ENCODE assay signal across 7 mouse cellular contexts in the genomic region with DNA sequence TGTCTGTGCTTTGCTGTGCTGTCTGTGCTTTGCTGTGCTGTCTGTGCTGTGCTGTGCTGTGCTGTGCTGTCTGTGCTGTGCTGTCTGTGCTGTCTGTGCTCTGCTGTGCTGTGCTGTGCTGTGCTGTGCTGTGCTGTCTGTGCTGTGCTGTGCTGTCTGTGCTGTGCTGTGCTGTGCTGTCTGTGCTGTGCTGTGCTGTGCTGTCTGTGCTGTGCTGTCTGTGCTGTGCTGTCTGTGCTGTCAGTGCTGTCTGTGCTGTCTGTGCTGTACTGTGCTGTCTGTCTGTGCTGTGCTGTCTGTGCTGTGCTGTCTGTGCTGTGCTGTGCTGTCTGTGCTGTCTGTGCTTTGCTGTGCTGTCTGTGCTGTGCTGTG.
A peak's percentile ranks its signal among the peaks of the same experiment; 100 is the strongest.
DNase-seq lines count a peak whose midpoint lies in the region; ATAC-seq lines count a peak whose summit lies in the region.
"Not testable (repeated sequence)": the region's sequence is repeated elsewhere in the genome, so short reads cannot be mapped to it uniquely, and the experiment has no call there.

No protein-coding gene starts in this region.

- H3K27me3 ChIP-seq in embryonic facial prominence, embryonic 13.5 days; heart, embryonic 11.5 days (ENCODE audit: control insufficient read depth, insufficient read depth, low read length); hindbrain, embryonic 13.5 days; limb, embryonic 11.5 days (ENCODE audit: control insufficient read depth, insufficient read depth, low read length); liver, embryonic 15.5 days; midbrain, embryonic 11.5 days (ENCODE audit: control insufficient read depth, insufficient read depth, low read length); neural tube, embryonic 11.5 days (ENCODE audit: control insufficient read depth, insufficient read depth, low read length): not testable (repeated sequence)

- not testable (repeated sequence) for H3K9ac ChIP-seq in embryonic facial prominence, embryonic 13.5 days; heart, embryonic 11.5 days (ENCODE audit: low read depth, low read length); hindbrain, embryonic 13.5 days; limb, embryonic 11.5 days (ENCODE audit: low read length); liver, embryonic 15.5 days; midbrain, embryonic 11.5 days (ENCODE audit: low read length); neural tube, embryonic 11.5 days (ENCODE audit: low read length)

- not testable (repeated sequence) for H3K27ac ChIP-seq in embryonic facial prominence, embryonic 13.5 days; heart, embryonic 11.5 days (ENCODE audit: low read depth, low read length); hindbrain, embryonic 13.5 days; limb, embryonic 11.5 days (replicated peaks; ENCODE audit: low read depth, low read length); liver, embryonic 15.5 days (replicated peaks); midbrain, embryonic 11.5 days (ENCODE audit: low read depth, low read length); neural tube, embryonic 11.5 days (ENCODE audit: low read depth, low read length)

- not testable (repeated sequence) for H3K4me2 ChIP-seq in embryonic facial prominence, embryonic 13.5 days; heart, embryonic 11.5 days; hindbrain, embryonic 13.5 days; limb, embryonic 11.5 days (ENCODE audit: low read depth, severe bottlenecking); liver, embryonic 15.5 days; midbrain, embryonic 11.5 days; neural tube, embryonic 11.5 days (ENCODE audit: low read depth)

- not testable (repeated sequence) for H3K4me3 ChIP-seq in embryonic facial prominence, embryonic 13.5 days; heart, embryonic 11.5 days (ENCODE audit: low read depth, low read length); hindbrain, embryonic 13.5 days; limb, embryonic 11.5 days (ENCODE audit: low read depth, low read length); liver, embryonic 15.5 days (replicated peaks); midbrain, embryonic 11.5 days (ENCODE audit: low read depth, low read length); neural tube, embryonic 11.5 days (ENCODE audit: low read depth, low read length)

- not testable (repeated sequence) for DNase-seq in limb, embryonic 11.5 days (ENCODE audit: low spot score); midbrain, embryonic 11.5 days (ENCODE audit: low spot score, missing footprints); neural tube, embryonic 11.5 days (ENCODE audit: low spot score)

- peak; percentile 75 for ATAC-seq in embryonic facial prominence, embryonic 13.5 days (ENCODE audit: insufficient number of reproducible peaks, insufficient read depth, low FRiP score, low TSS enrichment, low read depth)
- ATAC-seq in heart, embryonic 11.5 days (replicated peaks; ENCODE audit: insufficient number of reproducible peaks, low FRiP score, low TSS enrichment) = peak; percentile 55
- ATAC-seq in hindbrain, embryonic 13.5 days (ENCODE audit: low FRiP score) = peak; percentile 65; the same call in 1 of the 2 replicates
- ATAC-seq in limb, embryonic 11.5 days (ENCODE audit: insufficient number of reproducible peaks, low FRiP score, low TSS enrichment, low read depth) = peak; percentile 35; the same call in 1 of the 2 replicates
- peak; percentile 41; the same call in 1 of the 2 replicates for ATAC-seq in liver, embryonic 15.5 days (ENCODE audit: insufficient read depth)
- peak; percentile 59 for ATAC-seq in midbrain, embryonic 11.5 days (ENCODE audit: low FRiP score)
- 0 out of 2 replicates have a peak, but pooled peaks have one; percentile 10 for ATAC-seq in neural tube, embryonic 11.5 days (ENCODE audit: insufficient read depth, low FRiP score, low TSS enrichment)

- H3K36me3 ChIP-seq in embryonic facial prominence, embryonic 13.5 days; heart, embryonic 11.5 days (ENCODE audit: control insufficient read depth, insufficient read depth, low read length); hindbrain, embryonic 13.5 days; limb, embryonic 11.5 days (ENCODE audit: control insufficient read depth, insufficient read depth, low read length); liver, embryonic 15.5 days (replicated peaks); midbrain, embryonic 11.5 days (ENCODE audit: control insufficient read depth, insufficient read depth, low read length); neural tube, embryonic 11.5 days (ENCODE audit: control insufficient read depth, insufficient read depth, low read length): not testable (repeated sequence)

- not testable (repeated sequence) for H3K4me1 ChIP-seq in embryonic facial prominence, embryonic 13.5 days; heart, embryonic 11.5 days (ENCODE audit: control insufficient read depth, insufficient read depth, low read length); hindbrain, embryonic 13.5 days (replicated peaks); limb, embryonic 11.5 days (ENCODE audit: control insufficient read depth, insufficient read depth, low read length); liver, embryonic 15.5 days (replicated peaks); midbrain, embryonic 11.5 days (ENCODE audit: control insufficient read depth, insufficient read depth, low read length); neural tube, embryonic 11.5 days (ENCODE audit: control insufficient read depth, insufficient read depth, low read length)

- peaks cover 43% of the 10 kb centered on the region for H3K9me3 ChIP-seq in embryonic facial prominence, embryonic 13.5 days
- peaks cover 43% of the 10 kb centered on the region for H3K9me3 ChIP-seq in heart, embryonic 11.5 days (replicated peaks; ENCODE audit: control insufficient read depth, low read length)
- peaks cover 59% of the 10 kb centered on the region for H3K9me3 ChIP-seq in hindbrain, embryonic 13.5 days
- peaks cover 40% of the 10 kb centered on the region for H3K9me3 ChIP-seq in limb, embryonic 11.5 days (ENCODE audit: control insufficient read depth, low read length)
- peaks cover 43% of the 10 kb centered on the region for H3K9me3 ChIP-seq in liver, embryonic 15.5 days (replicated peaks)
- H3K9me3 ChIP-seq in midbrain, embryonic 11.5 days (ENCODE audit: control insufficient read depth, low read length) = peaks cover 33% of the 10 kb centered on the region
- peaks cover 37% of the 10 kb centered on the region for H3K9me3 ChIP-seq in neural tube, embryonic 11.5 days (ENCODE audit: control insufficient read depth, low read length)

Comparison
In these comparisons a context has a peak if more than half of its experiments do, and no peak if none do; other contexts are left out.
1. ATAC-seq: peak in every context shown above with its lines; median percentile 75 in embryonic facial prominence, embryonic 13.5 days; 65 in hindbrain, embryonic 13.5 days; 59 in midbrain, embryonic 11.5 days; 55 in heart, embryonic 11.5 days; 41 in liver, embryonic 15.5 days; 35 in limb, embryonic 11.5 days; 10 in neural tube, embryonic 11.5 days.